Mouse (Mus musculus) embryonic facial prominence, embryonic 10.5 days (tissue): ENCODE results near the gene Egr4. TPM values are rescaled to one million over a fixed set of nuclear protein-coding genes. Genes with fewer than 3 reads are reported as not detected.
A peak's percentile ranks its signal among the peaks of the same experiment; 100 is the strongest.

Experiments used
- DNase-seq: peaks from one replicate; pipeline ENCODE4 v3.0.0-alpha.2; 2017; ENCODE audit warnings: low spot score
- H3K27ac ChIP-seq: fragments of 300-500 bp; sonication (generic); replicated peaks from 2 replicates; pipeline ENCODE4 v1.5.1; 2016; ENCODE audit warnings: mild to moderate bottlenecking
- H3K27me3 ChIP-seq: fragments of 300-500 bp; sonication (generic); replicated peaks from 2 replicates; pipeline ENCODE4 v1.6.1; 2016; ENCODE audit warnings: low read depth, mild to moderate bottlenecking; ENCODE audit not compliant: poor library complexity, severe bottlenecking
- H3K36me3 ChIP-seq: fragments of 300-500 bp; sonication (generic); replicated peaks from 2 replicates; pipeline ENCODE4 v1.6.1; 2016; ENCODE audit warnings: mild to moderate bottlenecking, moderate library complexity
- H3K4me1 ChIP-seq: fragments of 300-500 bp; sonication (generic); 2 replicates; pipeline ENCODE4 v1.6.1; 2016
- H3K4me3 ChIP-seq: fragments of 300-500 bp; sonication (generic); 2 replicates; pipeline ENCODE4 v1.5.1; 2016; ENCODE audit warnings: mild to moderate bottlenecking, moderate library complexity
- H3K9me3 ChIP-seq: fragments of 300-500 bp; sonication (generic); 2 replicates; pipeline ENCODE4 v1.6.1; 2016; ENCODE audit warnings: mild to moderate bottlenecking
- WGBS: fragments of 180-500 bp; shearing (Covaris S2); methylation state at CpG from one replicate; pipeline ENCODE4 v1.1.7; 2016; 5-methylcytosine and 5-hydroxymethylcytosine counted together
- polyA plus RNA-seq: library from polyadenylated mRNA; unstranded; fragments of >200 nt; fragmentation: Nextera tagmentation; extraction: Ambion mirVana; gene quantifications from 2 replicates; pipeline ENCODE4 v1.2.1, GENCODE M21; 2016

Egr4 gene
- polyA plus RNA-seq, 1 experiment from 2014 or later, result not detected

GRCm38 (mm10) chr6:85511286-85512055 is 1.9 kb downstream of the Egr4 start:
- Histone ChIP-seq H3K27ac (no peak overlapping the region), H3K36me3 (no peaks in the 10 kb centered on the region), H3K9me3 (no peaks in the 10 kb centered on the region), H3K4me3 (peak overlapping the region; percentile 61), H3K27me3 (peaks cover 88% of the 10 kb centered on the region), H3K4me1 (peaks cover 28% of the 10 kb centered on the region)
- DNase-seq, result peak; percentile 79
- WGBS, result under 1% methylated on average over 88 of the region's 88 CpGs

GRCm38 (mm10) chr6:85510476-85510875 is 2.9 kb downstream of the Egr4 start:
- Histone ChIP-seq H3K36me3 (no peaks in the 10 kb centered on the region), H3K4me1 (peaks cover 28% of the 10 kb centered on the region), H3K27me3 (peaks cover 85% of the 10 kb centered on the region), H3K9me3 (no peaks in the 10 kb centered on the region), H3K4me3 (no peak overlapping the region), H3K27ac (no peak overlapping the region)
- DNase-seq, result peak; percentile 51
- 2% methylated on average over 6 of the region's 6 CpGs for whole genome bisulfite sequencing

- no peak for DNase-seq
- Histone ChIP-seq H3K4me1 (peaks cover 25% of the 10 kb centered on the region), H3K36me3 (no peaks in the 10 kb centered on the region), H3K27ac (no peak overlapping the region), H3K27me3 (peaks cover 85% of the 10 kb centered on the region), H3K4me3 (no peak overlapping the region), H3K9me3 (no peaks in the 10 kb centered on the region)
- 37% methylated on average over 5 of the region's 5 CpGs for WGBS
Measured at GRCm38 (mm10) chr6:85508602-85509001, 4.8 kb downstream of the Egr4 start.

GRCm38 (mm10) chr6:85504908-85505307 is 8.5 kb downstream of the Egr4 start:
- no peak overlapping the region for H3K4me3 ChIP-seq
- DNase-seq, result no peak
- peaks cover 21% of the 10 kb centered on the region for H3K4me1 ChIP-seq
- WGBS, result 84% methylated on average over 2 of the region's 2 CpGs
- H3K36me3 ChIP-seq, result no peaks in the 10 kb centered on the region
- H3K9me3 ChIP-seq, result no peaks in the 10 kb centered on the region
- peaks cover 81% of the 10 kb centered on the region for H3K27me3 ChIP-seq
- no peak overlapping the region for H3K27ac ChIP-seq

GRCm38 (mm10) chr6:85502911-85503250 is 10.5 kb downstream of the Egr4 start, which contains the start of gene Fbxo41:
Fbxo41 (minus strand) TSS chr6:85502994.
- Histone ChIP-seq H3K27ac (peak within 1 kb of the TSS; percentile 80), H3K27me3 (peaks cover 62% of the 10 kb centered on the region), H3K36me3 (no peaks in the 10 kb centered on the region), H3K4me3 (peak within 1 kb of the TSS; percentile 83), H3K4me1 (peaks cover 21% of the 10 kb centered on the region), H3K9me3 (no peaks in the 10 kb centered on the region)
- 0% methylated on average over 22 of the region's 22 CpGs for WGBS
- DNase-seq, result peak; percentile 74

GRCm38 (mm10) chr6:85502103-85502910 is 11.1 kb downstream of the Egr4 start:
- Histone ChIP-seq H3K4me3 (peak overlapping the region; percentile 83), H3K27me3 (peaks cover 59% of the 10 kb centered on the region), H3K4me1 (peaks cover 21% of the 10 kb centered on the region), H3K27ac (peak overlapping the region; percentile 80), H3K9me3 (no peaks in the 10 kb centered on the region), H3K36me3 (no peaks in the 10 kb centered on the region)
- WGBS, result under 1% methylated on average over 37 of the region's 37 CpGs
- peak; percentile 58 for DNase-seq

GRCm38 (mm10) chr6:85501571-85502102 is 11.8 kb downstream of the Egr4 start:
- no peak for DNase-seq
- H3K27me3 ChIP-seq, result peaks cover 59% of the 10 kb centered on the region
- 12% methylated on average over 6 of the region's 6 CpGs for WGBS
- peaks cover 21% of the 10 kb centered on the region for H3K4me1 ChIP-seq
- peak overlapping the region; percentile 83 for H3K4me3 ChIP-seq
- no peaks in the 10 kb centered on the region for H3K36me3 ChIP-seq
- no peak overlapping the region for H3K27ac ChIP-seq
- H3K9me3 ChIP-seq, result no peaks in the 10 kb centered on the region

- no peak overlapping the region for H3K27ac ChIP-seq
- peaks cover 21% of the 10 kb centered on the region for H3K4me1 ChIP-seq
- H3K4me3 ChIP-seq, result no peak overlapping the region
- DNase-seq, result no peak
- 81% methylated on average over 1 of the region's 1 CpGs for WGBS
- H3K36me3 ChIP-seq, result no peaks in the 10 kb centered on the region
- no peaks in the 10 kb centered on the region for H3K9me3 ChIP-seq
- H3K27me3 ChIP-seq, result peaks cover 51% of the 10 kb centered on the region
Measured at GRCm38 (mm10) chr6:85500416-85500815, 13.0 kb downstream of the Egr4 start.

- Histone ChIP-seq H3K36me3 (no peaks in the 10 kb centered on the region), H3K4me3 (no peak overlapping the region), H3K27me3 (peaks cover 29% of the 10 kb centered on the region), H3K27ac (no peak overlapping the region), H3K4me1 (peaks cover 19% of the 10 kb centered on the region), H3K9me3 (no peaks in the 10 kb centered on the region)
- WGBS, result 67% methylated on average over 9 of the region's 9 CpGs
- peak; percentile 39 for DNase-seq
Measured at GRCm38 (mm10) chr6:85498147-85498546, 15.2 kb downstream of the Egr4 start.

- no peaks in the 10 kb centered on the region for H3K9me3 ChIP-seq
- peaks cover 7% of the 10 kb centered on the region for H3K4me1 ChIP-seq
- H3K27ac ChIP-seq, result no peak overlapping the region
- DNase-seq, result no peak
- H3K36me3 ChIP-seq, result no peaks in the 10 kb centered on the region
- H3K27me3 ChIP-seq, result peaks cover 17% of the 10 kb centered on the region
- H3K4me3 ChIP-seq, result no peak overlapping the region
Measured at GRCm38 (mm10) chr6:85496976-85497375, 16.4 kb downstream of the Egr4 start.

- peaks cover 15% of the 10 kb centered on the region for H3K4me1 ChIP-seq
- DNase-seq, result no peak
- WGBS, result 57% methylated on average over 3 of the region's 3 CpGs
- H3K9me3 ChIP-seq, result no peaks in the 10 kb centered on the region
- peaks cover 21% of the 10 kb centered on the region for H3K27me3 ChIP-seq
- no peak overlapping the region for H3K27ac ChIP-seq
- no peaks in the 10 kb centered on the region for H3K36me3 ChIP-seq
- H3K4me3 ChIP-seq, result no peak overlapping the region
Measured at GRCm38 (mm10) chr6:85491606-85492005, 21.8 kb downstream of the Egr4 start.

- 89% methylated on average over 4 of the region's 4 CpGs for WGBS
- no peak for DNase-seq
- Histone ChIP-seq H3K36me3 (no peaks in the 10 kb centered on the region), H3K4me3 (no peak overlapping the region), H3K27ac (no peak overlapping the region), H3K4me1 (peaks cover 15% of the 10 kb centered on the region), H3K27me3 (peaks cover 35% of the 10 kb centered on the region), H3K9me3 (no peaks in the 10 kb centered on the region)
Measured at GRCm38 (mm10) chr6:85490252-85490651, 23.1 kb downstream of the Egr4 start.
